Mouse (Mus musculus): ENCODE data around the gene Zfpm1. TPM values are rescaled to one million over a fixed set of nuclear protein-coding genes. Genes with fewer than 3 reads are reported as not detected.

Zfpm1 gene
- polyA plus RNA-seq, 1 experiment from 2014 or later: 7.7 TPM

GRCm38 (mm10) chr8:122260755-122261154, 21.2 kb upstream of the Zfpm1 start:
- no peak overlapping the region for H3K4me2 ChIP-seq (replicated peaks; ENCODE audit: low read depth)
- no peak for TF ChIP-seq CTCF (IDR thresholded peaks at IDR 0.05; ENCODE audit: low read depth)

GRCm38 (mm10) chr8:122262835-122263234, 19.1 kb upstream of the Zfpm1 start:
- 64% methylated on average over 16 of the region's 16 CpGs for WGBS
- Histone ChIP-seq H3K36me3 (ENCODE audit: control insufficient read depth, insufficient read depth) (no peaks in the 10 kb centered on the region), H3K9me3 (ENCODE audit: control insufficient read depth) (no peaks in the 10 kb centered on the region), H3K4me2 (replicated peaks; ENCODE audit: low read depth) (no peak overlapping the region), H3K27me3 (replicated peaks; ENCODE audit: control insufficient read depth, insufficient read depth, low read length) (no peaks in the 10 kb centered on the region), H3K4me1 (replicated peaks; ENCODE audit: control insufficient read depth, insufficient read depth, low read length) (no peaks in the 10 kb centered on the region), H3K27ac (ENCODE audit: low read depth, low read length) (no peak overlapping the region), H3K9ac (ENCODE audit: low read depth, low read length) (no peak overlapping the region), H3K4me3 (ENCODE audit: low read depth, low read length) (no peak overlapping the region)
- no peak for TF ChIP-seq CTCF (IDR thresholded peaks at IDR 0.05; ENCODE audit: low read depth)
- no peak for ATAC-seq

More at GRCm38 (mm10) chr8:122260755-122261154, 21.2 kb upstream of the Zfpm1 start:
- no peaks in the 10 kb centered on the region for H3K4me1 ChIP-seq (replicated peaks; ENCODE audit: control insufficient read depth, insufficient read depth, low read length)
- no peaks in the 10 kb centered on the region for H3K9me3 ChIP-seq (ENCODE audit: control insufficient read depth)
- H3K27ac ChIP-seq (ENCODE audit: low read depth, low read length): no peak overlapping the region
- H3K9ac ChIP-seq (ENCODE audit: low read depth, low read length): no peak overlapping the region
- no peaks in the 10 kb centered on the region for H3K36me3 ChIP-seq (ENCODE audit: control insufficient read depth, insufficient read depth)
- WGBS: 60% methylated on average over 9 of the region's 9 CpGs
- 0 out of 2 replicates have a peak, but pooled peaks cover 11% of the 10 kb centered on the region for H3K27me3 ChIP-seq (replicated peaks; ENCODE audit: control insufficient read depth, insufficient read depth, low read length)
- ATAC-seq: no peak
- H3K4me3 ChIP-seq (ENCODE audit: low read depth, low read length): no peak overlapping the region

- no peak for TF ChIP-seq CTCF (IDR thresholded peaks at IDR 0.05; ENCODE audit: low read depth)
- no peak overlapping the region for H3K9ac ChIP-seq (ENCODE audit: low read depth, low read length)
- H3K27ac ChIP-seq (ENCODE audit: low read depth, low read length): no peak overlapping the region
- ATAC-seq: no peak
- no peak overlapping the region for H3K4me2 ChIP-seq (replicated peaks; ENCODE audit: low read depth)
- H3K4me3 ChIP-seq (ENCODE audit: low read depth, low read length): no peak overlapping the region
- WGBS: 43% methylated on average over 9 of the region's 9 CpGs
- H3K27me3 ChIP-seq (replicated peaks; ENCODE audit: control insufficient read depth, insufficient read depth, low read length): no peaks in the 10 kb centered on the region
- H3K4me1 ChIP-seq (replicated peaks; ENCODE audit: control insufficient read depth, insufficient read depth, low read length): no peaks in the 10 kb centered on the region
- no peaks in the 10 kb centered on the region for H3K9me3 ChIP-seq (ENCODE audit: control insufficient read depth)
- no peaks in the 10 kb centered on the region for H3K36me3 ChIP-seq (ENCODE audit: control insufficient read depth, insufficient read depth)
These were observed 17.7 kb upstream of the Zfpm1 start for GRCm38 (mm10) chr8:122264243-122264642.

- no peak for TF ChIP-seq CTCF (IDR thresholded peaks at IDR 0.05; ENCODE audit: low read depth)
- Histone ChIP-seq H3K9me3 (ENCODE audit: control insufficient read depth) (no peaks in the 10 kb centered on the region), H3K4me3 (ENCODE audit: low read depth, low read length) (no peak overlapping the region), H3K36me3 (ENCODE audit: control insufficient read depth, insufficient read depth) (no peaks in the 10 kb centered on the region), H3K9ac (ENCODE audit: low read depth, low read length) (no peak overlapping the region), H3K4me2 (replicated peaks; ENCODE audit: low read depth) (no peak overlapping the region), H3K4me1 (replicated peaks; ENCODE audit: control insufficient read depth, insufficient read depth, low read length) (no peaks in the 10 kb centered on the region), H3K27ac (ENCODE audit: low read depth, low read length) (no peak overlapping the region), H3K27me3 (replicated peaks; ENCODE audit: control insufficient read depth, insufficient read depth, low read length) (0 out of 2 replicates have a peak, but pooled peaks cover under 1% of the 10 kb centered on the region)
- ATAC-seq: no peak
- WGBS: 81% methylated on average over 8 of the region's 8 CpGs
These were observed 16.4 kb upstream of the Zfpm1 start for GRCm38 (mm10) chr8:122265522-122265921.

GRCm38 (mm10) chr8:122266867-122267266, 15.1 kb upstream of the Zfpm1 start:
- H3K4me2 ChIP-seq (replicated peaks; ENCODE audit: low read depth): no peak overlapping the region
- no peaks in the 10 kb centered on the region for H3K9me3 ChIP-seq (ENCODE audit: control insufficient read depth)
- no peak overlapping the region for H3K9ac ChIP-seq (ENCODE audit: low read depth, low read length)
- no peaks in the 10 kb centered on the region for H3K4me1 ChIP-seq (replicated peaks; ENCODE audit: control insufficient read depth, insufficient read depth, low read length)
- no peak overlapping the region for H3K4me3 ChIP-seq (ENCODE audit: low read depth, low read length)
- H3K36me3 ChIP-seq (ENCODE audit: control insufficient read depth, insufficient read depth): no peaks in the 10 kb centered on the region
- H3K27me3 ChIP-seq (replicated peaks; ENCODE audit: control insufficient read depth, insufficient read depth, low read length): 0 out of 2 replicates have a peak, but pooled peaks cover 5% of the 10 kb centered on the region
- no peak for ATAC-seq
- H3K27ac ChIP-seq (ENCODE audit: low read depth, low read length): no peak overlapping the region
- 75% methylated on average over 13 of the region's 13 CpGs for WGBS
- no peak for TF ChIP-seq CTCF (IDR thresholded peaks at IDR 0.05; ENCODE audit: low read depth)

GRCm38 (mm10) chr8:122268861-122269260, 13.1 kb upstream of the Zfpm1 start:
- 57% methylated on average over 24 of the region's 24 CpGs for WGBS
- H3K4me3 ChIP-seq (ENCODE audit: low read depth, low read length): peak overlapping the region; percentile 29
- ATAC-seq: no peak

More at GRCm38 (mm10) chr8:122268861-122269260, 13.1 kb upstream of the Zfpm1 start:
- Histone ChIP-seq H3K4me2 (replicated peaks; ENCODE audit: low read depth) (peak overlapping the region; percentile 64), H3K27ac (ENCODE audit: low read depth, low read length) (no peak overlapping the region), H3K4me1 (replicated peaks; ENCODE audit: control insufficient read depth, insufficient read depth, low read length) (0 out of 2 replicates have a peak, but pooled peaks cover 4% of the 10 kb centered on the region), H3K36me3 (ENCODE audit: control insufficient read depth, insufficient read depth) (no peaks in the 10 kb centered on the region), H3K9me3 (ENCODE audit: control insufficient read depth) (no peaks in the 10 kb centered on the region), H3K9ac (ENCODE audit: low read depth, low read length) (no peak overlapping the region), H3K27me3 (replicated peaks; ENCODE audit: control insufficient read depth, insufficient read depth, low read length) (0 out of 2 replicates have a peak, but pooled peaks cover 5% of the 10 kb centered on the region)
- TF ChIP-seq CTCF (IDR thresholded peaks at IDR 0.05; ENCODE audit: low read depth): no peak
